9 mouse cellular contexts compared by ENCODE assay signal in the genomic region with DNA sequence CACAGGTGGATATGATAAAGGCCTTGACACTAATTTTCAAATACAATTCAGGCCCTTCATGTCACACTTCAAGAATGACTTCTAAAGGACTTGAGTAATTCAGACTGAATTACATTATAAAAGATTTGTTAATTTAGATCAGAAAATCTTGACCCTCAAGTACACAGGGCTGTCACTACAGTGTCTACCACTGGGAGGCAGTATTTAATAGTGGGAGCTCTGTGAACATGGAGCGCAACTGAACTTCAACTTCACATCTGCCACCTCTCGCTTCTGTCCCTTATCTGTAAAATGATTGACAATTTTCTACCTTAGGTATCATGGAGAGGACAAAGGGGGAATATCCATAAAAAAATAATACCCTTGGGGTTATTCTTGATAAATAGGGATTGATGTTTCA. TPM values are rescaled to one million over a fixed set of nuclear protein-coding genes. Genes with fewer than 3 reads are reported as not detected.
DNase-seq lines count a peak whose midpoint lies in the region; ATAC-seq and TF ChIP-seq lines count a peak whose summit lies in the region.
"Had no signal": no experiment of that assay in that cellular context is flagged by ENCODE, and none has a peak within 500 bp of the region (broad histone marks: within the 10 kb centered on the region; RNA-seq: fewer than 3 reads in every experiment).

No protein-coding gene starts in this region.

- ATAC-seq in liver, embryonic 12.5 days = no peak
- no peak for ATAC-seq in liver, postnatal 0 days

- no peaks in the 10 kb centered on the region for H3K9me3 ChIP-seq in liver, embryonic 12.5 days (replicated peaks)
- H3K9me3 ChIP-seq in liver, postnatal 0 days (ENCODE audit: low read length) = no peaks in the 10 kb centered on the region
- H3K9me3 ChIP-seq: liver, embryonic 15.5 days had no signal

- H3K4me1 ChIP-seq in liver, embryonic 12.5 days = no peaks in the 10 kb centered on the region
- H3K4me1 ChIP-seq in bone marrow, adult 2 months (ENCODE audit: control insufficient read depth, insufficient read depth, low read length) = no peaks in the 10 kb centered on the region
- H3K4me1 ChIP-seq in liver, postnatal 0 days (ENCODE audit: insufficient read depth) = no peaks in the 10 kb centered on the region
- H3K4me1 ChIP-seq: liver, embryonic 15.5 days had no signal

- no peak for TF ChIP-seq POLR2A in bone marrow, adult 2 months (IDR thresholded peaks at IDR 0.05; ENCODE audit: borderline replicate concordance, control insufficient read depth, low read depth, low read length)

- DNase-seq in adrenal gland, adult 2 months = peak; percentile 56
- no peak for DNase-seq in adrenal gland, adult 8-10 months
- peak; percentile 21 for DNase-seq in liver
- peak; percentile 42 to 70 for DNase-seq in heart, postnatal 14 days
- peak; percentile 38 for DNase-seq in liver, postnatal 0 days
- DNase-seq in thymus, postnatal 10 days (ENCODE audit: low spot score in 2 of 2) = peak; percentile 28 to 69

- H3K27ac ChIP-seq in liver, embryonic 12.5 days = no peak overlapping the region
- H3K27ac ChIP-seq in bone marrow, adult 2 months (ENCODE audit: control insufficient read depth, insufficient read depth, low read depth, low read length, poor library complexity) = no peak overlapping the region
- no peak overlapping the region for H3K27ac ChIP-seq in liver, postnatal 0 days (ENCODE audit: low read depth)
- H3K27ac ChIP-seq: liver, embryonic 15.5 days had no signal

- WGBS in liver, embryonic 12.5 days (ENCODE audit: insufficient replicate concordance) = 11% methylated on average over 2 of the region's 2 CpGs
- 12% methylated on average over 2 of the region's 2 CpGs for WGBS in bone marrow, adult 2 months
- WGBS in liver, postnatal 0 days (ENCODE audit: insufficient replicate concordance) = 21% methylated on average over 2 of the region's 2 CpGs

- H3K27me3 ChIP-seq in liver, embryonic 12.5 days (replicated peaks) = no peaks in the 10 kb centered on the region
- no peaks in the 10 kb centered on the region for H3K27me3 ChIP-seq in liver, postnatal 0 days (ENCODE audit: insufficient read depth, low read length)
- H3K27me3 ChIP-seq: liver, embryonic 15.5 days had no signal

- H3K4me3 ChIP-seq in liver, embryonic 12.5 days = no peak overlapping the region
- no peak overlapping the region for H3K4me3 ChIP-seq in bone marrow, adult 2 months (replicated peaks; ENCODE audit: control insufficient read depth, low read depth, low read length)
- no peak overlapping the region for H3K4me3 ChIP-seq in liver, postnatal 0 days (ENCODE audit: low read depth, low read length)
- H3K4me3 ChIP-seq: liver, embryonic 15.5 days had no signal

- no peak overlapping the region for H3K9ac ChIP-seq in liver, embryonic 12.5 days
- H3K9ac ChIP-seq in liver, postnatal 0 days (replicated peaks) = no peak overlapping the region
- H3K9ac ChIP-seq: liver, embryonic 15.5 days had no signal

- no peak overlapping the region for H3K4me2 ChIP-seq in liver, embryonic 12.5 days
- no peak overlapping the region for H3K4me2 ChIP-seq in liver, postnatal 0 days (ENCODE audit: low read depth, low read length)
- H3K4me2 ChIP-seq: liver, embryonic 15.5 days had no signal

- peaks cover 10% of the 10 kb centered on the region; the same call in 1 of the 2 replicates for H3K36me3 ChIP-seq in liver, embryonic 12.5 days
- H3K36me3 ChIP-seq in liver, postnatal 0 days (replicated peaks; ENCODE audit: insufficient read depth, low read length) = no peaks in the 10 kb centered on the region; the same call in 1 of the 2 replicates
- H3K36me3 ChIP-seq: liver, embryonic 15.5 days had no signal

- intact Hi-C loops in heart, postnatal 14 days (cut with DNase I) = loop anchor here (2.0 to 10.0 kb wide), 2 partner anchors 43 to 579 kb away; no protein-coding TSS in a partner anchor

- no peak for TF ChIP-seq EP300 in liver, postnatal 0 days (IDR thresholded peaks at IDR 0.05; ENCODE audit: low read depth)

- TF ChIP-seq CTCF in bone marrow, adult 2 months (IDR thresholded peaks at IDR 0.05; ENCODE audit: control insufficient read depth, insufficient read depth, low read length) = peak; percentile 15; the same call in 1 of the 2 replicates
- peak; percentile 85 for TF ChIP-seq CTCF in liver, postnatal 0 days (IDR thresholded peaks at IDR 0.05; ENCODE audit: low read depth)

RNA-seq across cellular contexts. Expression of gene Plekha8, which starts 8.7 kb away (rescaled TPM):
- 10 to 100 TPM; 17.8 to 18.0 TPM for total RNA-seq in adrenal gland, adult 2 months (2021)
- polyA plus RNA-seq in adrenal gland, adult 2 months (2012; rRNA removed) = 2.6 and 2.8 TPM in 2 replicates
- 10 to 100 TPM; 19.1 to 25.4 (median 20.4) TPM for total RNA-seq in adrenal gland, adult 8-10 months (2022)
- polyA plus RNA-seq in liver, embryonic 12.5 days (2016; fragmentation: Nextera tagmentation; extraction: Ambion mirVana) = 5.0 TPM in 2 replicates
- 0.93 and 2.0 TPM in 2 replicates for polyA plus RNA-seq in bone marrow, adult 2 months (2011; ENCODE audit: insufficient read depth, insufficient read length, low replicate concordance, missing spikeins)
- total RNA-seq in heart, postnatal 14 days (2021) = 10 to 100 TPM; 10.3 to 12.5 TPM
- polyA plus RNA-seq in liver, postnatal 0 days (2015; fragmentation: Nextera tagmentation; extraction: Ambion mirVana) = 4.3 and 4.8 TPM in 2 replicates

RNA-seq across cellular contexts. Expression of gene Fkbp14, which starts 10.9 kb away (rescaled TPM):
- 10 to 100 TPM; 14.9 to 28.4 TPM for total RNA-seq in adrenal gland, adult 2 months (2021)
- 2.1 and 2.8 TPM in 2 replicates for polyA plus RNA-seq in adrenal gland, adult 2 months (2012; rRNA removed)
- 10 to 100 TPM; 27.0 to 38.9 (median 31.5) TPM for total RNA-seq in adrenal gland, adult 8-10 months (2022)
- polyA plus RNA-seq in liver, embryonic 12.5 days (2016; fragmentation: Nextera tagmentation; extraction: Ambion mirVana) = 5.9 and 6.2 TPM in 2 replicates
- polyA plus RNA-seq in bone marrow, adult 2 months (2011; ENCODE audit: insufficient read depth, insufficient read length, low replicate concordance, missing spikeins) = 1.8 TPM in 1 of 2 replicates, not detected in the other
- 10 to 100 TPM; 11.8 to 11.9 TPM for total RNA-seq in heart, postnatal 14 days (2021)
- 1.7 and 2.3 TPM in 2 replicates for polyA plus RNA-seq in liver, postnatal 0 days (2015; fragmentation: Nextera tagmentation; extraction: Ambion mirVana)

RNA-seq across cellular contexts. Expression of gene Scrn1, which starts 19.9 kb away (rescaled TPM):
- 10 to 100 TPM; 31.4 to 53.7 TPM for total RNA-seq in adrenal gland, adult 2 months (2021)
- 7.7 and 9.6 TPM in 2 replicates for polyA plus RNA-seq in adrenal gland, adult 2 months (2012; rRNA removed)
- total RNA-seq in adrenal gland, adult 8-10 months (2022) = 10 to 100 TPM; 34.1 to 73.9 (median 49.6) TPM
- polyA plus RNA-seq in liver, embryonic 12.5 days (2016; fragmentation: Nextera tagmentation; extraction: Ambion mirVana) = 0.60 and 0.68 TPM in 2 replicates
- 1.0 and 1.3 TPM in 2 replicates for polyA plus RNA-seq in bone marrow, adult 2 months (2011; ENCODE audit: insufficient read depth, insufficient read length, low replicate concordance, missing spikeins)
- total RNA-seq in heart, postnatal 14 days (2021) = 10 to 100 TPM in 1 of 2 experiments, 1 to 10 TPM in 1; 9.7 to 12.8 TPM
- polyA plus RNA-seq in liver, postnatal 0 days (2015; fragmentation: Nextera tagmentation; extraction: Ambion mirVana) = 0.32 and 0.35 TPM in 2 replicates
